Mouse (Mus musculus) neural tube, embryonic 12.5 days (tissue): ENCODE measurements around the gene Tysnd1. TPM values are rescaled to one million over a fixed set of nuclear protein-coding genes. Genes with fewer than 3 reads are reported as not detected.

ENCODE experiments used
- ATAC-seq: fragments of 200-750 bp; cut with Nextera tagmentation; 2 replicates; pipeline ENCODE4 v1.8.0; 2017; ENCODE audit warnings: low read depth, mild to moderate bottlenecking, moderate TSS enrichment, moderate library complexity; ENCODE audit not compliant: low FRiP score
- H3K27ac ChIP-seq: fragments of 300-500 bp; sonication (generic); 2 replicates; pipeline ENCODE4 v1.5.1; 2016
- H3K27me3 ChIP-seq: fragments of 300-500 bp; sonication (generic); replicated peaks from 2 replicates; pipeline ENCODE4 v1.6.1; 2016; ENCODE audit warnings: mild to moderate bottlenecking
- H3K36me3 ChIP-seq: fragments of 300-500 bp; sonication (generic); 2 replicates; pipeline ENCODE4 v1.6.1; 2016; ENCODE audit warnings: mild to moderate bottlenecking
- H3K4me1 ChIP-seq: fragments of 300-500 bp; sonication (generic); 2 replicates; pipeline ENCODE4 v1.6.1; 2016
- H3K4me2 ChIP-seq: fragments of 300-500 bp; sonication (generic); replicated peaks from 2 replicates; pipeline ENCODE4 v1.6.1; 2016; ENCODE audit warnings: mild to moderate bottlenecking
- H3K4me3 ChIP-seq: fragments of 300-500 bp; sonication (generic); 2 replicates; pipeline ENCODE4 v1.5.1; 2016
- H3K9ac ChIP-seq: fragments of 300-500 bp; sonication (generic); 2 replicates; pipeline ENCODE4 v1.6.1; 2016; ENCODE audit warnings: mild to moderate bottlenecking
- H3K9me3 ChIP-seq: fragments of 300-500 bp; sonication (generic); 2 replicates; pipeline ENCODE4 v1.6.1; 2016; ENCODE audit warnings: mild to moderate bottlenecking
- WGBS: fragments of 180-500 bp; shearing (Covaris S2); methylation state at CpG from one replicate; pipeline ENCODE4 v1.1.7; 2016; 5-methylcytosine and 5-hydroxymethylcytosine counted together
- polyA plus RNA-seq: library from polyadenylated mRNA; unstranded; fragments of >200 nt; fragmentation: Nextera tagmentation; extraction: Ambion mirVana; gene quantifications from 2 replicates; pipeline ENCODE4 v1.2.1, GENCODE M21; 2016

Gene Tysnd1
- polyA plus RNA-seq, 1 experiment from 2014 or later, result 38.6 TPM

DNA sequence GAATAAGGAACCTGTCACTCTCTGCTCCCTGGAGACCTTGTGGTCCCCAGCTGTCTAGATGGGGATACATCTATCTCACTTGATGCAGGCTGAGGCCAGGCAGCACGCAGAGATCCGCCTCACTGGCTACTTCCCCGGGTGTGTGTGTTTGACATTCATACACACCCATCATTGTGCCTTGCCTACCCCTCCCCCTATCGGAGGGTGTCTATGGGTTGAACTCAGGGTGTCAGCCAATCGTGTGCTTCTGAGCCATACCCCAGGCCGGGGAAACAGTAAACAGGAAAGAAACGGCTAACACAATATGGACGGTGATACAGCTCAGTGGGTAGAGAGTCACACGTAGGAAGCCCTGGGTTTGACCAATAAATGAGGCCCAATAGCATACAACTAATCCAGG lies 54.7 kb downstream of the Tysnd1 start:
- Histone ChIP-seq H3K9ac (no peak overlapping the region), H3K27ac (no peak overlapping the region), H3K27me3 (no peaks in the 10 kb centered on the region), H3K4me3 (no peak overlapping the region), H3K9me3 (no peaks in the 10 kb centered on the region), H3K4me2 (no peak overlapping the region), H3K4me1 (no peaks in the 10 kb centered on the region), H3K36me3 (peaks cover 91% of the 10 kb centered on the region)
- 84% methylated on average over 9 of the region's 9 CpGs for WGBS
- ATAC-seq, result no peak

DNA sequence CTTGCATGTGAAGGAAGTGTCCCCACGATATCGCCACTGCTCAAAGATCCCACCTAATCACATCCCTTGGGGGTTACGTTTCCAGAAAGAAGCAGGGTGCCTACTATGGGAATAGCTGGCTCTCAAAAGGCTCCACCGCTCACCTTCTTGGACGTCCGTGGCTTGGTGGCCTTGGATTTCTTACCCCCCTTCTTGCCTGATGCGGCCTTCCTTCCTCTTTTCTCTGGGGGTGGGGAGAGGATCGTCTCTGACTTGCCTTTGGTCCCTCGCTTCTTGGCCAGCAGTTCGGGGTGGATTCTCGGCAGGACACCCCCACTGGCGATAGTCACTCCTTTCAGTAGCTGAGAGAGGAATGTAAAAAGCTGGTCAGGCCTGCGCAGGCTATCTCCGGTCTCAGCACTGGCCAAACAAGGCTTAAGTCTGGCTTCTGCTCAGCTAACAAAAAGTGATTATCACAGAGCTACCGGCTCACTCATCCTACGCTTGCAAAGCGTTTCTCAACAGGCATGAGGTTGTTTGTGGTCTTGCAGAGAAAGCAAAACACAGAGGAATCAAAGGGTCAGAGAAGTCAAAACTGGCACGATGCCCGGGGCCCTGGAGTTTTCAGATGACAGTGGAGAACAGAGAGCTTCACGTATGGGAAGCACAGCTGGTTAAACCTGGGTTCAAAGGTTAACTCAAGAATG lies 56.4 kb downstream of the Tysnd1 start:
- no peak for ATAC-seq
- H3K27me3 ChIP-seq, result no peaks in the 10 kb centered on the region
- H3K9ac ChIP-seq, result no peak overlapping the region
- H3K9me3 ChIP-seq, result no peaks in the 10 kb centered on the region
- H3K4me2 ChIP-seq, result no peak overlapping the region
- H3K4me3 ChIP-seq, result no peak overlapping the region
- H3K36me3 ChIP-seq, result peaks cover 90% of the 10 kb centered on the region
- H3K4me1 ChIP-seq, result no peaks in the 10 kb centered on the region
- 89% methylated on average over 20 of the region's 20 CpGs for WGBS
- H3K27ac ChIP-seq, result no peak overlapping the region

Other genes with a start within 250 kb of the Tysnd1 start
- 52.0 and 64.9 TPM in 2 replicates for gene Eif4ebp2, start 242.9 kb upstream of the Tysnd1 start, polyA plus RNA-seq
- 12.6 and 13.2 TPM in 2 replicates for gene Lrrc20, start 219.7 kb upstream of the Tysnd1 start, polyA plus RNA-seq
- 0.22 and 0.25 TPM in 2 replicates for gene Npffr1, start 100.0 kb upstream of the Tysnd1 start, polyA plus RNA-seq
- gene Ppa1, start 47.0 kb upstream of the Tysnd1 start, polyA plus RNA-seq, result 207 and 219 TPM in 2 replicates
- gene Sar1a, start 15.2 kb upstream of the Tysnd1 start, polyA plus RNA-seq, result 212 and 220 TPM in 2 replicates
- gene Aifm2, start 19.7 kb downstream of the Tysnd1 start, polyA plus RNA-seq, result 9.4 and 10.7 TPM in 2 replicates
- 333 and 346 TPM in 2 replicates for gene H2afy2, start 88.6 kb downstream of the Tysnd1 start, polyA plus RNA-seq